Mouse (Mus musculus) MEL (cell line): ENCODE data around the gene Chrne.

Experiments used
- CTCF ChIP-seq, 3 experiments: IDR thresholded peaks in 2 of 3; conservative IDR thresholded peaks in 1 of 3; 2 replicates each; pipeline ENCODE4 v1.5.1; 2011 to 2012; ENCODE audit warnings: low read length in 3 of 3, low read depth in 2 of 3, mild to moderate bottlenecking in 2 of 3, improper control_type of control experiment in 1 of 3, inconsistent platforms in 1 of 3, mixed read lengths in 1 of 3, moderate library complexity in 1 of 3; ENCODE audit not compliant: control insufficient read depth in 1 of 3, insufficient read depth in 1 of 3, poor library complexity in 1 of 3, severe bottlenecking in 1 of 3
- GATA1 ChIP-seq: IDR thresholded peaks from 2 replicates; pipeline ENCODE4 v1.6.1; 2011; ENCODE audit warnings: low read depth, low read length, improper control_type of control experiment
- JUND ChIP-seq: IDR thresholded peaks from 2 replicates; pipeline ENCODE4 v1.6.1; 2011; ENCODE audit warnings: low read depth, mild to moderate bottlenecking, improper control_type of control experiment, low read length
- MAFK ChIP-seq: IDR thresholded peaks from 2 replicates; pipeline ENCODE4 v1.6.1; 2011; ENCODE audit warnings: low read depth, mild to moderate bottlenecking, low read length, improper control_type of control experiment, borderline replicate concordance
- MAX ChIP-seq: IDR thresholded peaks from 2 replicates; pipeline ENCODE4 v1.6.1; 2011; ENCODE audit warnings: low read length, improper control_type of control experiment
- POLR2A ChIP-seq, 2 experiments: IDR thresholded peaks; 2 replicates each; pipeline ENCODE4 v1.6.1; 2011 to 2012; ENCODE audit warnings: low read length in 2 of 2, mild to moderate bottlenecking in 2 of 2, control low read depth in 1 of 2, improper control_type of control experiment in 1 of 2, low read depth in 1 of 2, moderate library complexity in 1 of 2; ENCODE audit not compliant: control insufficient read depth in 1 of 2, insufficient read depth in 1 of 2, poor library complexity in 1 of 2
- SMC3 ChIP-seq: IDR thresholded peaks from 2 replicates; pipeline ENCODE4 v1.6.1; 2011; ENCODE audit warnings: low read depth, low read length, improper control_type of control experiment
- TAL1 ChIP-seq: IDR thresholded peaks from 2 replicates; pipeline ENCODE4 v1.6.1; 2012; ENCODE audit warnings: mild to moderate bottlenecking, inconsistent platforms, low read length, moderate library complexity, mixed read lengths
- USF1 ChIP-seq: IDR thresholded peaks from 2 replicates; pipeline ENCODE4 v1.6.1; 2014; ENCODE audit warnings: low read depth, mild to moderate bottlenecking, inconsistent platforms, low read length, improper control_type of control experiment, moderate library complexity

DNA sequence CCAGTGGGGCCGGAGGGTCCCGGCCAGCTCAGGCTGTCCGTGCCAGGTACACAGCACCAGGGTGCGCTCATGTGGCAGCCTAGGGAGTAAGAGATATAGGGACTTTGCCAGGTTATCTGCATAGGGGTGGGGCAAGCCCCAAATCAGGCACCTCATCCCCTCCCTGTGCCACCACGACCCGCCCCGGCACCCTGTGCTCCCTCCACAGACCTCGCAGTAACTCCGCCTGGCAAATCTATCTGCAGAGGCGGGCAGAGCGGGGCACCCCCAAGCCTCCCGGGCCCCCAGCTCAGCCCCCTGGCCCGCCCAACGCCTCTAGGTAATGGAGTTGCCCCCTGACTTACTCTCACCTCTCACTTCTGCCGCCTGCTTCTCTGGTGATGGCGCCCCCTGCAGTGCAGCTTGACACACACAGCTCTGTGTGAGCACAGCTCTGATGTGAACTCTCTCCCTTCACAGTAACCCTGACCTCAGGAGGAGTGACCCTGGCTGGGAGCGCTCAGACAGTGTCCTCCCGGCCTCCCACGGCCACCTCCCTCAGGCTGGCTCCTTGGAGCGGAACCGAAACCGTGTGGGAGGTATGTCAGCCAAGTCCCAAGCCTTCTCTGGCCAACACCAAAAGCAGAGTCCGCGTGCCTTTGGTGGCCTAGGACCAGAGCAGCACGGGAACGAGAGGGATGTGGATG lies 10.5 kb downstream of the Chrne start:
- peak; percentile 53 to 91 (median 69); a peak in 5 of 6 replicates for TF ChIP-seq CTCF (IDR thresholded peaks at IDR 0.05 in 2 of 3, conservative IDR thresholded peaks at IDR 0.05 in 1 of 3; ENCODE audit: control insufficient read depth in 1 of 3, insufficient read depth in 1 of 3, low read depth in 2 of 3, low read length in 3 of 3, poor library complexity in 1 of 3, severe bottlenecking in 1 of 3)
- TF ChIP-seq GATA1 = no peak
- TF ChIP-seq SMC3 = peak; percentile 71
- no peak for TF ChIP-seq TAL1
- TF ChIP-seq POLR2A (IDR thresholded peaks at IDR 0.05; ENCODE audit: control insufficient read depth in 1 of 2, insufficient read depth in 1 of 2, low read depth in 1 of 2, low read length in 2 of 2, poor library complexity in 1 of 2) = no peak
- TF ChIP-seq JUND = no peak
- no peak for TF ChIP-seq MAFK
- TF ChIP-seq MAX = no peak
- TF ChIP-seq USF1 = no peak
